Mouse (Mus musculus): ENCODE data around the gene Srrm1. TPM values are rescaled to one million over a fixed set of nuclear protein-coding genes. Genes with fewer than 3 reads are reported as not detected.

Srrm1 gene
- polyA plus RNA-seq, 1 experiment = 41.3 TPM

DNA sequence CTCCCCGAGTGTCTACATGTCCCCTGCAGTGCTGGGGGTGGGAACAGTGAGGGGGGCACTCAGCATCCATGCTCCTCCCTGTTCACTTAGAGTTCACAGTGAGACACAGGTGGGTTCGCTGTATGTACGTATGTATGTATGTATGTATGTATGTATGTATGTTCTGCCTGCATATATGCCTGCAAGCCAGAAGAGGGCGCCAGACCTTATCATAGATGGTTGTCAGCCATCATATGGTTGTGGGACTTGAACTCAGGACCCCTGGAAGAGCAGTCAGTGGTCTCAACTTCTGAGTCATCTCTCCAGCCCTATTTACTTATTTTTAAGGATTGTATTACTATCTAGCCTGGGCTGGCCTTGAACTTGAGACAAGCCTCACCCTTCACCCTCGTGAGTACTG is 43.2 kb upstream of the Srrm1 start:
- no peak overlapping the region for H3K4me3 ChIP-seq
- H3ac ChIP-seq (ENCODE audit: control insufficient read depth, insufficient read length) = no peak overlapping the region
- H3K79me2 ChIP-seq (ENCODE audit: control insufficient read depth, insufficient read depth) = no peaks in the 10 kb centered on the region
- H3K4me2 ChIP-seq (ENCODE audit: low read depth) = no peak overlapping the region
- no peaks in the 10 kb centered on the region for H3K36me3 ChIP-seq (ENCODE audit: control insufficient read depth, insufficient read depth)
- H3K27me3 ChIP-seq (ENCODE audit: control insufficient read depth, insufficient read depth, insufficient read length) = peaks cover 12% of the 10 kb centered on the region
- TF ChIP-seq TCF12 (IDR thresholded peaks at IDR 0.05; ENCODE audit: insufficient read depth, poor library complexity, severe bottlenecking) = no peak

DNA sequence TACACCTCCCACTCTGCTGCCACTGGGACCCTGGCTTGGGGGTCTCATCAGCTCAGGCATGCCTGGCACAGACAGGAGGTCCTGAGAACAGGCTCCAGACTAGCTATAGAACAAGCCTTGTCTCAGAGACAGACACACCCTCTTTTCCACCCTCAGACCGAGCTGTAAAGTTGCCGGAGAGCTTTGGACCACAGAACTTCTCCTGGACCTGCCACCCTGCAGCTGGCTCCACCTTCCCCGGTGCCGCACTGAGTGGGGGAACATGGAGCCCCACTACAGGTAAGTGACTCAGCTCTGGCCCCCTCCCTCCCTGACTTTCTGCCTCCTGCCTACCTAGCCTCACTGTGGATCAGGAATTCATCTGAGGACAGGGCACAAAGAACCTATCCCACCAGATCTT is 42.3 kb upstream of the Srrm1 start:
- Histone ChIP-seq H3K4me2 (ENCODE audit: low read depth) (no peak overlapping the region), H3K4me3 (no peak overlapping the region), H3ac (ENCODE audit: control insufficient read depth, insufficient read length) (no peak overlapping the region), H3K27me3 (ENCODE audit: control insufficient read depth, insufficient read depth, insufficient read length) (peaks cover 12% of the 10 kb centered on the region), H3K79me2 (ENCODE audit: control insufficient read depth, insufficient read depth) (no peaks in the 10 kb centered on the region), H3K36me3 (ENCODE audit: control insufficient read depth, insufficient read depth) (no peaks in the 10 kb centered on the region)
- no peak for TF ChIP-seq MYOD1 (IDR thresholded peaks at IDR 0.05; ENCODE audit: control insufficient read depth in 1 of 3, insufficient read length in 2 of 3, low read depth in 2 of 3)

DNA sequence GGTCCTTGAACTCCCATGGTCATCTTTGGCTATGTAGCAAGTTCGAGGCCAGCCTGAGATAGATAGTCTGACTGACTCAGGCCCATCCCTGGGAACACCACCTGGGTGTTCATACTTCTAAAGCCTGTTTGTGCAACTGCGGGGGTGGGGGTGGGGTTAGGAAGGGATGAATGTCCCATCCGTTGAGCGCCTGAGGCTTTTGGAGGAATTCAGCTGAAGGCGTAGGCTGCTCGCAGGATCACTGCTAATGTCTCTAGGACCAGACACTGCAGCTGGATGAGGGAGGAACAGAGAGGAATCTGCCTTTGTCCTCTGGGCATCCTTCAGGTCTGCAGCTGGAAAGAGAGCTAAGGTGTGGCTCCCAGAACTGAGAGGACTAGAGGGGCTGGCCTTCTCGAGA is 41.5 kb upstream of the Srrm1 start:
- Histone ChIP-seq H3K27me3 (ENCODE audit: control insufficient read depth, insufficient read depth, insufficient read length) (peaks cover 12% of the 10 kb centered on the region), H3K4me3 (no peak overlapping the region), H3K4me2 (ENCODE audit: low read depth) (no peak overlapping the region), H3K36me3 (ENCODE audit: control insufficient read depth, insufficient read depth) (no peaks in the 10 kb centered on the region), H3ac (ENCODE audit: control insufficient read depth, insufficient read length) (no peak overlapping the region), H3K79me2 (ENCODE audit: control insufficient read depth, insufficient read depth) (no peaks in the 10 kb centered on the region)
- TF ChIP-seq E2F4 (IDR thresholded peaks at IDR 0.05; ENCODE audit: insufficient read depth) (no peak), TCF3 (IDR thresholded peaks at IDR 0.05; ENCODE audit: insufficient read length, low read depth) (no peak), SRF (IDR thresholded peaks at IDR 0.05; ENCODE audit: control insufficient read depth, insufficient read length, low read depth) (no peak), POLR2A (IDR thresholded peaks at IDR 0.05; ENCODE audit: insufficient read length, low read depth) (no peak), MYOD1 (IDR thresholded peaks at IDR 0.05; ENCODE audit: control insufficient read depth in 1 of 3, insufficient read length in 2 of 3, low read depth in 2 of 3) (no peak), MYOG (IDR thresholded peaks at IDR 0.05; ENCODE audit: control insufficient read depth in 1 of 3, insufficient read depth in 1 of 3, insufficient read length in 2 of 3, low read depth in 2 of 3) (no peak), POLR2AphosphoS2 (IDR thresholded peaks at IDR 0.05; ENCODE audit: insufficient read length, low read depth) (no peak), MAX (IDR thresholded peaks at IDR 0.05; ENCODE audit: low read depth) (no peak), USF1 (IDR thresholded peaks at IDR 0.05; ENCODE audit: low read depth) (no peak), REST (IDR thresholded peaks at IDR 0.05; ENCODE audit: insufficient read depth, insufficient read length) (no peak), CEBPB (IDR thresholded peaks at IDR 0.05; ENCODE audit: insufficient read depth, poor library complexity, severe bottlenecking) (no peak), TCF12 (IDR thresholded peaks at IDR 0.05; ENCODE audit: insufficient read depth, poor library complexity, severe bottlenecking) (no peak)

DNA sequence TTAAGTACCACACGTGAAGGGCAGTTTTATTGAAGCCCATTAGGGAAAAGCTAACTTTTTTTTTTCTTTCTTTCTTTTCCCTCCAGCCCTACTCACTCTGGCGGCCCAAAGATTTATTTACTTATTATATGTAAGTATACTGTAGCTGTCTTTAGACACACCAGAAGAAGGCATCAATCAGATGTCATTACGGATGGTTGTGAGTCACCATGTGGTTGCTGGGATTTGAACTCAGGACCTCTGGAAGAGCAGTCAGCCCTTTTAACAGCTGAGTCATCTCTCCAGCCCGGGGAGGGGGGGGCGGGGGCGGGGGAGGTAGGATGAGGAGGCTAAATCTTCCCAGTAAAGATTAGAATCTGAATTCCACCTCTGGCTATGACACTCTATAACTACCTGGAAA is 40.3 kb upstream of the Srrm1 start:
- no peak overlapping the region for H3K4me2 ChIP-seq (ENCODE audit: low read depth)
- no peak for TF ChIP-seq E2F4 (IDR thresholded peaks at IDR 0.05; ENCODE audit: insufficient read depth)
- no peak for TF ChIP-seq POLR2AphosphoS2 (IDR thresholded peaks at IDR 0.05; ENCODE audit: insufficient read length, low read depth)

DNA sequence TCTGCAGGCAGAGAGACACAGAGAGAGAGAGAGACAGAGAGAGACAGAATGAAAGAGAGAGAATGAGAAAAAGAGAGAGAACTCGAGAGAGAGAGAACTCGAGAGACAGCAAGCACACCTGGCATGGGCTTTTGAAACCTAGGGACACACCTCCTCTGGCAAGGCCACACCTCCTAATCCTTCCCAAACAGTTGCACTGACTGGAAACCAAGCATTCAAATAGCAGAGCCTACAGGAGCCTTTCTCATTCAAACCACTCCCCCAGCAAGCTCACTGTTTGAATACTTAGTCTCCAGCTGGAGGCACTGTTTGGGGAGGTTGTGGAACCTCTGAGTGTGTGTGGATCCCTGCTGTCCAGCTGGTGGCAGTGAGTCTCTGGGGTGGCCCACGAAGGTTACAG is 39.7 kb upstream of the Srrm1 start:
- Histone ChIP-seq H3K79me2 (ENCODE audit: control insufficient read depth, insufficient read depth) (no peaks in the 10 kb centered on the region), H3ac (ENCODE audit: control insufficient read depth, insufficient read length) (no peak overlapping the region), H3K36me3 (ENCODE audit: control insufficient read depth, insufficient read depth) (no peaks in the 10 kb centered on the region), H3K4me2 (ENCODE audit: low read depth) (no peak overlapping the region), H3K27me3 (ENCODE audit: control insufficient read depth, insufficient read depth, insufficient read length) (peaks cover 7% of the 10 kb centered on the region), H3K4me3 (no peak overlapping the region)
- no peak for TF ChIP-seq USF1 (IDR thresholded peaks at IDR 0.05; ENCODE audit: low read depth)
- TF ChIP-seq TCF12 (IDR thresholded peaks at IDR 0.05; ENCODE audit: insufficient read depth, poor library complexity, severe bottlenecking) = no peak
- TF ChIP-seq SRF (IDR thresholded peaks at IDR 0.05; ENCODE audit: control insufficient read depth, insufficient read length, low read depth) = no peak
- TF ChIP-seq MYOD1 (IDR thresholded peaks at IDR 0.05; ENCODE audit: control insufficient read depth in 1 of 3, insufficient read length in 2 of 3, low read depth in 2 of 3) = no peak

More for the DNA sequence above, 40.3 kb upstream of the Srrm1 start:
- Histone ChIP-seq H3K4me3 (no peak overlapping the region), H3K27me3 (ENCODE audit: control insufficient read depth, insufficient read depth, insufficient read length) (peaks cover 12% of the 10 kb centered on the region), H3ac (ENCODE audit: control insufficient read depth, insufficient read length) (no peak overlapping the region), H3K79me2 (ENCODE audit: control insufficient read depth, insufficient read depth) (no peaks in the 10 kb centered on the region), H3K36me3 (ENCODE audit: control insufficient read depth, insufficient read depth) (no peaks in the 10 kb centered on the region)

DNA sequence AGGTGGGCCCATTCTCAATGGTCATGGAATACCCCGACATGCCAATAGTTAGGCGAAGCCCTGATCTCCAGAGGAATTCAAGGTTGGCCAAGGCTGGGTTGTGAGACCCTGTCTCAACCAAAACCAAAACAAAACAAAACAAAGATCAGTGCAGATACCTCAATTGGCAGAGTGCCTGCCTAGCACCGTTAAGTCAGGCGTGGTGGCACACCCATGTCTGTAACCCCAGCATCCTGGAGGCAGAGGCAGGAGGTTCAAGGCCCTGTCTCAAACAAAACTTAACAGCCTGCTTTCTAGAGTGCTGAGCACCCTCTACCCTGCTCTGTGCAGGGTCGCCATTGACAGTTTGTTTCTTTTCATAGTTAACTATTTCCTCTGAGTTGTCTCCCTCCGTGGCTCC is 37.9 kb upstream of the Srrm1 start:
- no peak for TF ChIP-seq TCF12 (IDR thresholded peaks at IDR 0.05; ENCODE audit: insufficient read depth, poor library complexity, severe bottlenecking)
- TF ChIP-seq MYOD1 (IDR thresholded peaks at IDR 0.05; ENCODE audit: control insufficient read depth in 1 of 3, insufficient read length in 2 of 3, low read depth in 2 of 3) = no peak
- TF ChIP-seq TCF3 (IDR thresholded peaks at IDR 0.05; ENCODE audit: insufficient read length, low read depth) = no peak
- no peak for TF ChIP-seq MAX (IDR thresholded peaks at IDR 0.05; ENCODE audit: low read depth)
- TF ChIP-seq POLR2AphosphoS2 (IDR thresholded peaks at IDR 0.05; ENCODE audit: insufficient read length, low read depth) = no peak
- no peak for TF ChIP-seq USF1 (IDR thresholded peaks at IDR 0.05; ENCODE audit: low read depth)
- TF ChIP-seq E2F4 (IDR thresholded peaks at IDR 0.05; ENCODE audit: insufficient read depth) = no peak
- no peak for TF ChIP-seq POLR2A (IDR thresholded peaks at IDR 0.05; ENCODE audit: insufficient read length, low read depth)
- no peak for TF ChIP-seq CEBPB (IDR thresholded peaks at IDR 0.05; ENCODE audit: insufficient read depth, poor library complexity, severe bottlenecking)
- TF ChIP-seq SRF (IDR thresholded peaks at IDR 0.05; ENCODE audit: control insufficient read depth, insufficient read length, low read depth) = no peak
- TF ChIP-seq REST (IDR thresholded peaks at IDR 0.05; ENCODE audit: insufficient read depth, insufficient read length) = no peak
- TF ChIP-seq MYOG (IDR thresholded peaks at IDR 0.05; ENCODE audit: control insufficient read depth in 1 of 3, insufficient read depth in 1 of 3, insufficient read length in 2 of 3, low read depth in 2 of 3) = no peak
- H3K4me3 ChIP-seq = no peak overlapping the region
- no peaks in the 10 kb centered on the region for H3K79me2 ChIP-seq (ENCODE audit: control insufficient read depth, insufficient read depth)
- no peak overlapping the region for H3ac ChIP-seq (ENCODE audit: control insufficient read depth, insufficient read length)
- no peaks in the 10 kb centered on the region for H3K36me3 ChIP-seq (ENCODE audit: control insufficient read depth, insufficient read depth)
- no peak overlapping the region for H3K4me2 ChIP-seq (ENCODE audit: low read depth)
- no peaks in the 10 kb centered on the region for H3K27me3 ChIP-seq (ENCODE audit: control insufficient read depth, insufficient read depth, insufficient read length)
